Mouse (Mus musculus): ENCODE results near the gene Sgsm1. TPM values are rescaled to one million over a fixed set of nuclear protein-coding genes. Genes with fewer than 3 reads are reported as not detected.

Gene Sgsm1
- polyA plus RNA-seq, 1 experiment: 11.7 TPM

DNA sequence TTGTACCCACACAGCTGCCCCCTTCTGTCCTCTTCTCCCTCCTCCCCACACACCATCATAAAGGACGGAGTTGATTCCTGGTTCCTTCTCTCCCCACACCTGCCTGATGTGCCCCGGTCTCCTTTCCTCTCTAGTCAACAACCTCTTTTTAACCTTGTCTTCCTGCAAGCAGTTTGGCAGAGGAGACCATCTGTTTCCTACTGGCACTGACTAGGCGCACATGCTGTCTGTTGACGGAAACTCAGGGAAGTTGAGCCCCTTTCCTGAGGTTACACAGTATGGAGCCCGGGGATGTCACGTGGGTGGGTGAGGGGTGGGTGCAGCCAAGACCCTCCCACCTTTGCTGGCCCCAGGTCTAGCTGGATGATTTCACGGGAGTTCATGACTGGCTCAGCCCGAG, 17.8 kb downstream of the Sgsm1 start:
- Histone ChIP-seq H3K9ac (ENCODE audit: low read depth, poor library complexity, severe bottlenecking) (no peak overlapping the region), H3K27me3 (ENCODE audit: control insufficient read depth, insufficient read depth, low read length, poor library complexity, severe bottlenecking) (no peaks in the 10 kb centered on the region), H3K4me3 (ENCODE audit: low read depth, low read length) (no peak overlapping the region), H3K36me3 (ENCODE audit: control insufficient read depth, insufficient read depth, low read length, poor library complexity, severe bottlenecking) (no peaks in the 10 kb centered on the region), H3K4me1 (ENCODE audit: control insufficient read depth, insufficient read depth, low read length) (no peaks in the 10 kb centered on the region), H3K27ac (ENCODE audit: insufficient read depth, low read length) (no peak overlapping the region), H3K9me3 (replicated peaks; ENCODE audit: control insufficient read depth, insufficient read depth, low read length, poor library complexity, severe bottlenecking) (no peaks in the 10 kb centered on the region)
- TF ChIP-seq EP300 (IDR thresholded peaks at IDR 0.05; ENCODE audit: insufficient read depth, low read depth, low read length): no peak
- no peak for TF ChIP-seq CTCF (IDR thresholded peaks at IDR 0.05; ENCODE audit: low read depth, low read length)
- no peak for TF ChIP-seq POLR2A (IDR thresholded peaks at IDR 0.05; ENCODE audit: insufficient read depth, low read length)

DNA sequence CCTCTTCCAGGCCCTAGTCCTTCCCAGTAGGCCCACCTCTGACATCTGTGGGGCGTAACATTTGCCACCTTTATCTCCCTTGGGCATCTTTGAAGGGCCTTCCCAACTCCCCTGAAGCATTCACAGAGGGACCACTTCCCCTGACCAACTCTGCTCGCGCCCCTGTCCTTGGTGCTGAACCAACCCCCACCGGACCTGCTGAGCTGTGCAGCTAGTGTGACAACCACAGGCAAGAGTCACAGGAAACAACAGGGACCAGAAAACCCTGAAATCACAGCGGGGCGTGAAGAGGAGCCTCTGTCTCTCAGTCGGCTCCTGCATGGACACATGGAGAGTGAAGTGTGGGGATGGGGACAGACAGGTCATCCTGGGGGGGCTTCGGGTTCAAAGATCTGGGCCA, 18.4 kb downstream of the Sgsm1 start:
- peaks cover 4% of the 10 kb centered on the region for H3K4me1 ChIP-seq (ENCODE audit: control insufficient read depth, insufficient read depth, low read length)
- H3K9ac ChIP-seq (ENCODE audit: low read depth, poor library complexity, severe bottlenecking): no peak overlapping the region
- H3K27ac ChIP-seq (ENCODE audit: insufficient read depth, low read length): no peak overlapping the region
- TF ChIP-seq CTCF (IDR thresholded peaks at IDR 0.05; ENCODE audit: low read depth, low read length): no peak
- no peak for TF ChIP-seq POLR2A (IDR thresholded peaks at IDR 0.05; ENCODE audit: insufficient read depth, low read length)
- no peak for TF ChIP-seq EP300 (IDR thresholded peaks at IDR 0.05; ENCODE audit: insufficient read depth, low read depth, low read length)
- H3K4me3 ChIP-seq (ENCODE audit: low read depth, low read length): no peak overlapping the region
- no peaks in the 10 kb centered on the region for H3K36me3 ChIP-seq (ENCODE audit: control insufficient read depth, insufficient read depth, low read length, poor library complexity, severe bottlenecking)
- H3K9me3 ChIP-seq (replicated peaks; ENCODE audit: control insufficient read depth, insufficient read depth, low read length, poor library complexity, severe bottlenecking): no peaks in the 10 kb centered on the region
- H3K27me3 ChIP-seq (ENCODE audit: control insufficient read depth, insufficient read depth, low read length, poor library complexity, severe bottlenecking): no peaks in the 10 kb centered on the region

- Histone ChIP-seq H3K36me3 (ENCODE audit: control insufficient read depth, insufficient read depth, low read length, poor library complexity, severe bottlenecking) (no peaks in the 10 kb centered on the region), H3K9ac (ENCODE audit: low read depth, poor library complexity, severe bottlenecking) (no peak overlapping the region), H3K4me3 (ENCODE audit: low read depth, low read length) (no peak overlapping the region), H3K27ac (ENCODE audit: insufficient read depth, low read length) (no peak overlapping the region), H3K27me3 (ENCODE audit: control insufficient read depth, insufficient read depth, low read length, poor library complexity, severe bottlenecking) (no peaks in the 10 kb centered on the region), H3K4me1 (ENCODE audit: control insufficient read depth, insufficient read depth, low read length) (peaks cover 4% of the 10 kb centered on the region), H3K9me3 (replicated peaks; ENCODE audit: control insufficient read depth, insufficient read depth, low read length, poor library complexity, severe bottlenecking) (no peaks in the 10 kb centered on the region)
- TF ChIP-seq CTCF (IDR thresholded peaks at IDR 0.05; ENCODE audit: low read depth, low read length) (no peak), EP300 (IDR thresholded peaks at IDR 0.05; ENCODE audit: insufficient read depth, low read depth, low read length) (no peak), POLR2A (IDR thresholded peaks at IDR 0.05; ENCODE audit: insufficient read depth, low read length) (no peak)
These were observed 19.5 kb downstream of the Sgsm1 start for GRCm38 (mm10) chr5:113291125-113291524.

GRCm38 (mm10) chr5:113290149-113290548, 20.4 kb downstream of the Sgsm1 start:
- Histone ChIP-seq H3K4me3 (ENCODE audit: low read depth, low read length) (no peak overlapping the region), H3K27ac (ENCODE audit: insufficient read depth, low read length) (no peak overlapping the region), H3K27me3 (ENCODE audit: control insufficient read depth, insufficient read depth, low read length, poor library complexity, severe bottlenecking) (no peaks in the 10 kb centered on the region), H3K36me3 (ENCODE audit: control insufficient read depth, insufficient read depth, low read length, poor library complexity, severe bottlenecking) (no peaks in the 10 kb centered on the region), H3K9ac (ENCODE audit: low read depth, poor library complexity, severe bottlenecking) (no peak overlapping the region), H3K4me1 (ENCODE audit: control insufficient read depth, insufficient read depth, low read length) (peaks cover 4% of the 10 kb centered on the region), H3K9me3 (replicated peaks; ENCODE audit: control insufficient read depth, insufficient read depth, low read length, poor library complexity, severe bottlenecking) (no peaks in the 10 kb centered on the region)
- TF ChIP-seq POLR2A (IDR thresholded peaks at IDR 0.05; ENCODE audit: insufficient read depth, low read length) (no peak), CTCF (IDR thresholded peaks at IDR 0.05; ENCODE audit: low read depth, low read length) (peak; percentile 37), EP300 (IDR thresholded peaks at IDR 0.05; ENCODE audit: insufficient read depth, low read depth, low read length) (no peak)

GRCm38 (mm10) chr5:113288490-113288889, 22.1 kb downstream of the Sgsm1 start:
- Histone ChIP-seq H3K9ac (ENCODE audit: low read depth, poor library complexity, severe bottlenecking) (no peak overlapping the region), H3K9me3 (replicated peaks; ENCODE audit: control insufficient read depth, insufficient read depth, low read length, poor library complexity, severe bottlenecking) (no peaks in the 10 kb centered on the region), H3K27me3 (ENCODE audit: control insufficient read depth, insufficient read depth, low read length, poor library complexity, severe bottlenecking) (no peaks in the 10 kb centered on the region), H3K27ac (ENCODE audit: insufficient read depth, low read length) (no peak overlapping the region), H3K4me3 (ENCODE audit: low read depth, low read length) (no peak overlapping the region), H3K4me1 (ENCODE audit: control insufficient read depth, insufficient read depth, low read length) (peaks cover 4% of the 10 kb centered on the region), H3K36me3 (ENCODE audit: control insufficient read depth, insufficient read depth, low read length, poor library complexity, severe bottlenecking) (no peaks in the 10 kb centered on the region)
- TF ChIP-seq CTCF (IDR thresholded peaks at IDR 0.05; ENCODE audit: low read depth, low read length) (no peak), POLR2A (IDR thresholded peaks at IDR 0.05; ENCODE audit: insufficient read depth, low read length) (no peak), EP300 (IDR thresholded peaks at IDR 0.05; ENCODE audit: insufficient read depth, low read depth, low read length) (no peak)

- no peaks in the 10 kb centered on the region for H3K27me3 ChIP-seq (ENCODE audit: control insufficient read depth, insufficient read depth, low read length, poor library complexity, severe bottlenecking)
- peaks cover 4% of the 10 kb centered on the region for H3K4me1 ChIP-seq (ENCODE audit: control insufficient read depth, insufficient read depth, low read length)
- H3K9me3 ChIP-seq (replicated peaks; ENCODE audit: control insufficient read depth, insufficient read depth, low read length, poor library complexity, severe bottlenecking): no peaks in the 10 kb centered on the region
- H3K9ac ChIP-seq (ENCODE audit: low read depth, poor library complexity, severe bottlenecking): no peak overlapping the region
- H3K27ac ChIP-seq (ENCODE audit: insufficient read depth, low read length): no peak overlapping the region
- no peak overlapping the region for H3K4me3 ChIP-seq (ENCODE audit: low read depth, low read length)
- TF ChIP-seq CTCF (IDR thresholded peaks at IDR 0.05; ENCODE audit: low read depth, low read length) (no peak), POLR2A (IDR thresholded peaks at IDR 0.05; ENCODE audit: insufficient read depth, low read length) (no peak), EP300 (IDR thresholded peaks at IDR 0.05; ENCODE audit: insufficient read depth, low read depth, low read length) (no peak)
- no peaks in the 10 kb centered on the region for H3K36me3 ChIP-seq (ENCODE audit: control insufficient read depth, insufficient read depth, low read length, poor library complexity, severe bottlenecking)
These were observed 22.8 kb downstream of the Sgsm1 start for GRCm38 (mm10) chr5:113287762-113288161.

Data from ES-Bruce4 (cell line).